Mouse (Mus musculus): Measurements from ENCODE around the gene Cntn1.

DNA sequence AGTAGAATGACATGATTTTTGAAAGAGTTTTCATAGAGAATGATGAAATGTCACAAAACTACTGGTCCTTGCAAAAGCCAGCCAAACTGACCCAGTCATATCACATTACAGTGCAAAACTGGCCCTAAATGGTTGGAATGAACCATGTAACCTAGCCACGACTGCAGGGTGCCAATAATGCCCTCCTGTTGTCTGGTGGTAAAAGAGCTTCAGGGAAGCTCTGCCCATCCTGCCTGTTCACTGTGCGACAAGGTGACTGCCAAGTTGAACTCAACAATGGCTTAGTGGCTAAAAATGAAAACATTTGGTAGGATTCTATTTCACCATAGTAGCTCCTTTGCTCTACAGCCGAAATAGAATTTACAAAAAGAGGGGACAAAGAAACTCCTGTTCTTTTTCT lies 41.1 kb downstream of the Cntn1 start:
- no peak for TF ChIP-seq POLR2A (IDR thresholded peaks at IDR 0.05; ENCODE audit: low read depth, low read length)
- no peak for TF ChIP-seq CTCF (IDR thresholded peaks at IDR 0.05; ENCODE audit: extremely low read depth, insufficient read length, insufficient replicate concordance, low read depth, low read length)

Data from small intestine, adult 2 months (tissue).